Mouse (Mus musculus) thymus, postnatal 4 days (tissue): ENCODE measurements around the gene Cops4.

Source experiments
- DNase-seq: peaks from one replicate; pipeline ENCODE4 v3.0.0; 2021

Cops4 gene

GRCm38 (mm10) chr5:100518049-100519026 lies at the start of gene Cops4:
Cops4 (plus strand) TSS chr5:100518309.
- peak; percentile 94 for DNase-seq

GRCm38 (mm10) chr5:100476328-100476727 lies 41.8 kb upstream of the Cops4 start:
- DNase-seq, result peak; percentile 38

- DNase-seq, result no peak
Observed at GRCm38 (mm10) chr5:100477604-100478003, 40.5 kb upstream of the Cops4 start.

DNA sequence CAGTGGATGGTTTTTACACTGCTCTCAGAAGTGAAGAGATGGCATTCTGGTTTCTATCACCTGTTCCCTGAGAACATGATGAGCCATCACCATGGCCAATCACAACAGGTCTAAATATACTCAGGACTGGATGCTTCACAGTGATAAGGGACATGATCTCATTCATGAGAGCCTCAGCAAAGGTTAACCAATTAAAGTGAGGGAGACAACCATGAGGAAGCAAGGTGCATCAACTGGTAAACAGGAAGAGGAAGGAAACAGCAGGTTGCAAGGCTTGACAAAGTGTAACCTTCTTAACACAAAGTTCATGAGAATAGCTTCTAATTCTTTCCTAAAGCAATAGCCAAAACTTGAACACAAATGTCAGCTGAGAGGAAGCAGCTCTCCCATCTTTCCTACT lies 34.5 kb upstream of the Cops4 start:
- no peak for DNase-seq

DNA sequence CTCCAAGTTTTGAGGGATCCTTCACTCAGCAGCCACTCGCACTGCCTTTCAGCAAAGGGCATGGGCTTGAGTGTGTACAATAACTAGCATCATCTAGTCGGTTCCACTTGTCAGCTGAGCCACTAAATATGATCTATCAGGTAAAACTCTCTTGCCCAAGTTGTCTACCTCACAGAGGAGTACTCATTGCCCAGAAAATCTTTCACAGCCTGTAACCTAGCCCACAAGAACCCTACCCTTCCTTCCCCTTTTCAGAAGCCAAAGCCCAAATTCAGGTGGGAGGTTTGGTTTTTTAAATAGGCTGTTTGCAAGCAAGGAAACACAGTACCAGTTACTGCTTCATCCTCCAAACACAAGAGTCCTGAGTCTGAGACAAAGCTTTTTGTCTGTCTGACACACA lies 31.0 kb upstream of the Cops4 start:
- DNase-seq, result no peak

- no peak for DNase-seq
Observed at GRCm38 (mm10) chr5:100488231-100488630, 29.9 kb upstream of the Cops4 start.

DNA sequence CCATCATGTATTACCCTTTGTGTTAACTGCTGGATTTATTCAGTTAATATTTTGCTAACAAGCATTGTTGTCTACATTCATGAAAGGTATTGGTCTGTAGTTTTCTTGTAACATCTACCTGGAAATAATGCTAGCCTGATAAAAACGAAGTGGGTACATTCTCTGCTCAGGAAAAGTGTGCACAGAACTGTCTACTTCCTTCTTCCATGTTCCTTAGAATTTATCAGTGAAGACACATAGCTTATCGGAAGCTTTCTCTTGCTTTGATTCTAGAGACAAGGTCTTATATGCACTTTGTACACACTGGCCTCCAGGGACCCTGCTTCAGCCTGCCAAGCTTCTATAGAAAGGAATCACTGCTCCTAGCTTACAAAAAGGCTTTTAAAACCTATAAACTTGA lies 28.8 kb upstream of the Cops4 start:
- DNase-seq, result no peak

- DNase-seq, result no peak
Observed at GRCm38 (mm10) chr5:100491704-100492103, 26.4 kb upstream of the Cops4 start.

GRCm38 (mm10) chr5:100498436-100499180 lies 19.5 kb upstream of the Cops4 start:
- peak; percentile 89 for DNase-seq

DNA sequence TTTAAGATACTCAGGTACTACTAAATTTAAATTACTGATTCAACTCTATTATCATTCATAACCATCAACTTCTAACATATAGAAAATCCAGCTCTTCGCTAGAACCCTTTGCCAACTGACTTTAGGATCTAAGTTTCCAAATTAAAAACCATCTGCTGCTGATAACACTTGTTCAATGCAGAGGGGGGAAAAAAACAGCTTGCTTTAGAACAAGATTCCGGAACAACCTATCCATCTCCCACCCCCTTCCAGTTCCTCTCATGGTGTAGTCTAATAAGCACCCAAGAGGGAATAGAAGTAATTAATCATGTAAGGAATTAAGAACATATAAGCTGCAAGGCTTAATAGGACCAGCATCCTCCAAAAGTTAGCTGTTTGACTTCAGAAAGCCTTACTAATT lies 18.9 kb upstream of the Cops4 start:
- no peak for DNase-seq

- DNase-seq, result peak; percentile 72
Observed at GRCm38 (mm10) chr5:100499831-100500304, 18.2 kb upstream of the Cops4 start.

- DNase-seq, result peak; percentile 91
Observed at GRCm38 (mm10) chr5:100500458-100500961, 17.6 kb upstream of the Cops4 start, which contains the start of gene Lin54. Lin54 (minus strand) TSS chr5:100500639.

DNA sequence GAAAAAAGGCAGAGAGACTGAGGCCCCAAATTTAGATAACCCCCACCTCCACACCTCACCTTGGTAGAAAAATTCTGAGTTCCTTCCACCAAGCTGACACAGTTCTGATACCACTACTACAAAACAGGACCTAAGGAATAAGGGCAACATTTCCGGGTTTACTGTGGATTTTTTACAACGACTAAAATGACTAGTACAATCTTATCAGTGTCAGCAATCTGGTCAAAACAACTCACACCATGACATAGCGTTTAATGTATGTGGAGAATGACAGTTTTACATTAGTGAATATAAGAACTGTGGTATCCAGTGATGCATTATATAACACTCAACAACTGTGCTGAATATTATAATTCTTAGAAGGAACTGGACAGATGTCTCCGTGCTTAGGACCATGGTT lies 16.8 kb upstream of the Cops4 start:
- no peak for DNase-seq

DNA sequence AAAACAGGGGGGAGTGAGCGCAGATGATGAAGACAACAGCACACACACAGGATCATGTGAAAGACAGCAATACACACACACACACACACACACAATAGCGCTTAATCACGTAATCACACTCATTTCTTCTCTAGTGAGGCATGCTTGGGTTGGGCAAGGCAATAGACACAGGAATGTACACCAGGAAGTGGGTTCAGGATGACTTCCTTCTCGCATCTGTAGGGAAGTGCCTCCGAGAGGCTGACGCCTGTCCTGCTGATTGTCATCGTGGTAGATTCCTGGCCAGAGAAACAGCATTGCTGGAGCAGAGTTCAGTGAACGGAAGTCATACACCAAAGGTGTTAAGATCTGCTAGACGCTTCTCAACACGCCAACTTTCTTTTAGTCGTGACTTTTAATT lies 8.9 kb upstream of the Cops4 start:
- DNase-seq, result peak; percentile 17

GRCm38 (mm10) chr5:100512576-100512975 lies 5.5 kb upstream of the Cops4 start:
- DNase-seq, result no peak

DNA sequence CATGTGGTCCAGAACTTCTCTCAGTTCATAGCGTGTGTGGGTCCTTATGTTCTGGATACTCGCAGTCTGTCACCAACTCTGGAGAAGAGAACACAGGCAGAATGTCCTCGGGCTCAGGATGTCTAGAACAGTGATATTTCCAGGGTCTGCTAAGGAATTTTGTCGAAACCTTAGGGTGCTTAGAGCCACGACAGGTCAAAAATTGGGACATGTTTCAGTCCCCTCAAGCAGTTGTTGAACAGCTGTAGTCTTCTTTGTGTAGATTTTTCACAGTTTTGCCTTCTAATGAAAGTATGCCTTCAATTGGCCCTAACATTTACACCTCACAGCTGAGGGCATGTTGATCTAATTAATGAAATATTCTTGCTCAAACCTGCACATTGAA lies 910 bp downstream of the Cops4 start:
- DNase-seq, result no peak

DNA sequence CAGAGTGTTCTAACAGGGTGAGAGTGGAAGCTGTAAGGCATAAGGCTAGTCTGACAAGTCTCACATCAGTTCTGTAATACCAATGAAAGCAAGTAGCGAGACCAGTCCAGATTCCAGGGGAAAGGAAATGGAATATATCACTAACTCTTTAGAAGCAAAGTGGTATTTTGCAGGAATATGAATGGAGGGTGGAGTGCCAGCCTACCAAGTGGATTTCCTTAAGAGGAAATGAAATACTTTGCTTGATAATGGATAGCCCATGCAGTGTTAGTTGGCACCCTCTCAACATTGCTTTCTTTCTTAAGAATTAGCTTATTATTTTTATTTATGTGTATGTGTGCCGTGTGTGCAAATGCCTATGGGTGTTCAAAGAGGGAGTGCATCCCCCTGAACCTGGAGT lies 2.1 kb downstream of the Cops4 start:
- no peak for DNase-seq

GRCm38 (mm10) chr5:100523331-100523730 lies 5.2 kb downstream of the Cops4 start:
- no peak for DNase-seq

GRCm38 (mm10) chr5:100524921-100525320 lies 6.8 kb downstream of the Cops4 start:
- DNase-seq, result no peak

GRCm38 (mm10) chr5:100525620-100526019 lies 7.5 kb downstream of the Cops4 start:
- no peak for DNase-seq

GRCm38 (mm10) chr5:100526164-100526563 lies 8.1 kb downstream of the Cops4 start:
- DNase-seq, result peak; percentile 49

DNA sequence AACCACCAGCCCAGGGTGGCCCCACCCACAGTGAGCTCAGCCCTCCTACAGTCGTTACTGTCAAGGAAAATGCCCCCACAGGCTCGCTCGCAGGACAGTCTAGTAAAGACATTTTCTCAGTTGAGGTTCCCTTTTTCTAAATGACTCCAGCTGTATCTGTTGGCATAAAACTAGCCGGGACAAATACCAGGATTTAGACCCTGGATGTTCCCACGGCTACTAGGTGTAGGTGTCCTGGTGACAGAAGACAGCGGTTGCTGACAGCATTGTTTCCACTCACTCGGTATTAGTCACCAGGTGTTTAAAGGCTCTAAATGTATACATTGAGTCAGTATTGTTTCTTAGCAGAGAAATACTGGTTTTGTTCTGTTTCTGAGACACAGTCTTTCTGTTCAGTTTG lies 17.7 kb downstream of the Cops4 start:
- DNase-seq, result no peak

GRCm38 (mm10) chr5:100536638-100537037 lies 18.5 kb downstream of the Cops4 start:
- DNase-seq, result peak; percentile 35
